Mouse (Mus musculus) limb, embryonic 10.5 days (tissue): ENCODE data around the gene Rictor. TPM values are rescaled to one million over a fixed set of nuclear protein-coding genes. Genes with fewer than 3 reads are reported as not detected.
"Not testable (repeated sequence)": the region's sequence is repeated elsewhere in the genome, so short reads cannot be mapped to it uniquely, and the experiment has no call there.

Experiments used
- DNase-seq: peaks from one replicate; pipeline ENCODE4 v3.0.0-alpha.2; 2017; ENCODE audit warnings: low spot score
- H3K27ac ChIP-seq: fragments of 300-500 bp; sonication (generic); 2 replicates; pipeline ENCODE4 v1.5.1; 2016; ENCODE audit warnings: mild to moderate bottlenecking
- H3K27me3 ChIP-seq: fragments of 300-500 bp; sonication (generic); 2 replicates; pipeline ENCODE4 v1.6.1; 2016; ENCODE audit warnings: low read depth, mild to moderate bottlenecking; ENCODE audit not compliant: poor library complexity, severe bottlenecking
- H3K36me3 ChIP-seq: fragments of 300-500 bp; sonication (generic); 2 replicates; pipeline ENCODE4 v1.6.1; 2016; ENCODE audit warnings: mild to moderate bottlenecking, moderate library complexity
- H3K4me1 ChIP-seq: fragments of 300-500 bp; sonication (generic); 2 replicates; pipeline ENCODE4 v1.6.1; 2016
- H3K4me3 ChIP-seq: fragments of 300-500 bp; sonication (generic); 2 replicates; pipeline ENCODE4 v1.5.1; 2016; ENCODE audit warnings: mild to moderate bottlenecking, moderate library complexity
- H3K9me3 ChIP-seq: fragments of 300-500 bp; sonication (generic); replicated peaks from 2 replicates; pipeline ENCODE4 v1.6.1; 2016; ENCODE audit warnings: mild to moderate bottlenecking
- WGBS: fragments of 180-500 bp; shearing (Covaris S2); methylation state at CpG from one replicate; pipeline ENCODE4 v1.1.7; 2016; 5-methylcytosine and 5-hydroxymethylcytosine counted together
- polyA plus RNA-seq: library from polyadenylated mRNA; unstranded; fragments of >200 nt; fragmentation: Nextera tagmentation; extraction: Ambion mirVana; gene quantifications from 2 replicates; pipeline ENCODE4 v1.2.1, GENCODE M21; 2016

Rictor gene
- polyA plus RNA-seq, 1 experiment from 2014 or later = 37.7 TPM

- not testable (repeated sequence) for H3K27me3 ChIP-seq, H3K9me3 ChIP-seq, DNase-seq, H3K4me3 ChIP-seq, H3K27ac ChIP-seq, H3K4me1 ChIP-seq
- WGBS = 65% methylated on average over 8 of the region's 8 CpGs
- peaks cover 23% of the 10 kb centered on the region for H3K36me3 ChIP-seq
Observed at GRCm38 (mm10) chr15:6746301-6746983, 38.3 kb downstream of the Rictor start.

GRCm38 (mm10) chr15:6747001-6747400 lies 38.8 kb downstream of the Rictor start:
- no peak for DNase-seq
- Histone ChIP-seq H3K9me3 (no peaks in the 10 kb centered on the region), H3K4me1 (no peaks in the 10 kb centered on the region), H3K27ac (no peak overlapping the region), H3K4me3 (no peak overlapping the region), H3K27me3 (no peaks in the 10 kb centered on the region), H3K36me3 (peaks cover 23% of the 10 kb centered on the region)
- 89% methylated on average over 9 of the region's 9 CpGs for whole genome bisulfite sequencing

GRCm38 (mm10) chr15:6754400-6754799 lies 46.2 kb downstream of the Rictor start:
- Histone ChIP-seq H3K9me3 (no peaks in the 10 kb centered on the region), H3K4me3 (no peak overlapping the region), H3K4me1 (no peaks in the 10 kb centered on the region), H3K27ac (no peak overlapping the region), H3K27me3 (no peaks in the 10 kb centered on the region), H3K36me3 (peaks cover 36% of the 10 kb centered on the region)
- 58% methylated on average over 2 of the region's 2 CpGs for WGBS
- DNase-seq = no peak

GRCm38 (mm10) chr15:6772265-6772664 lies 64.1 kb downstream of the Rictor start:
- WGBS = 87% methylated on average over 3 of the region's 3 CpGs
- H3K27ac ChIP-seq = no peak overlapping the region
- no peaks in the 10 kb centered on the region for H3K9me3 ChIP-seq
- no peaks in the 10 kb centered on the region for H3K27me3 ChIP-seq
- H3K4me1 ChIP-seq = no peaks in the 10 kb centered on the region
- DNase-seq = no peak
- H3K4me3 ChIP-seq = no peak overlapping the region
- H3K36me3 ChIP-seq = peaks cover 86% of the 10 kb centered on the region

GRCm38 (mm10) chr15:6786212-6786611 lies 78.0 kb downstream of the Rictor start:
- 95% methylated on average over 10 of the region's 10 CpGs for WGBS
- Histone ChIP-seq H3K27me3 (no peaks in the 10 kb centered on the region), H3K9me3 (no peaks in the 10 kb centered on the region), H3K4me1 (no peaks in the 10 kb centered on the region), H3K36me3 (peaks cover 94% of the 10 kb centered on the region), H3K27ac (no peak overlapping the region), H3K4me3 (no peak overlapping the region)
- no peak for DNase-seq

GRCm38 (mm10) chr15:6787236-6787635 lies 79.1 kb downstream of the Rictor start:
- DNase-seq = no peak
- no peaks in the 10 kb centered on the region for H3K4me1 ChIP-seq
- H3K4me3 ChIP-seq = no peak overlapping the region
- 95% methylated on average over 10 of the region's 10 CpGs for WGBS
- H3K36me3 ChIP-seq = peaks cover 94% of the 10 kb centered on the region
- no peak overlapping the region for H3K27ac ChIP-seq
- H3K27me3 ChIP-seq = no peaks in the 10 kb centered on the region
- no peaks in the 10 kb centered on the region for H3K9me3 ChIP-seq

- WGBS = 95% methylated on average over 7 of the region's 7 CpGs
- Histone ChIP-seq H3K4me1 (no peaks in the 10 kb centered on the region), H3K36me3 (peaks cover 96% of the 10 kb centered on the region), H3K27me3 (no peaks in the 10 kb centered on the region), H3K27ac (no peak overlapping the region), H3K4me3 (no peak overlapping the region), H3K9me3 (no peaks in the 10 kb centered on the region)
- DNase-seq = no peak
Observed at GRCm38 (mm10) chr15:6790011-6790410, 81.8 kb downstream of the Rictor start.

- H3K27me3 ChIP-seq = no peaks in the 10 kb centered on the region
- peaks cover 96% of the 10 kb centered on the region for H3K36me3 ChIP-seq
- H3K9me3 ChIP-seq = no peaks in the 10 kb centered on the region
- H3K27ac ChIP-seq = no peak overlapping the region
- no peak overlapping the region for H3K4me3 ChIP-seq
- H3K4me1 ChIP-seq = no peaks in the 10 kb centered on the region
- DNase-seq = no peak
- WGBS = 92% methylated on average over 11 of the region's 11 CpGs
Observed at GRCm38 (mm10) chr15:6791648-6792047, 83.5 kb downstream of the Rictor start.

GRCm38 (mm10) chr15:6792846-6793245 lies 84.7 kb downstream of the Rictor start:
- H3K36me3 ChIP-seq = peaks cover 97% of the 10 kb centered on the region

GRCm38 (mm10) chr15:6801212-6801611 lies 93.0 kb downstream of the Rictor start:
- H3K4me1 ChIP-seq, H3K9me3 ChIP-seq, H3K27me3 ChIP-seq, DNase-seq, H3K4me3 ChIP-seq, H3K27ac ChIP-seq: not testable (repeated sequence)
- 96% methylated on average over 8 of the region's 8 CpGs for WGBS
- peaks cover 42% of the 10 kb centered on the region for H3K36me3 ChIP-seq

More at GRCm38 (mm10) chr15:6792846-6793245, 84.7 kb downstream of the Rictor start:
- Histone ChIP-seq H3K27me3 (no peaks in the 10 kb centered on the region), H3K9me3 (no peaks in the 10 kb centered on the region), H3K4me1 (no peaks in the 10 kb centered on the region), H3K4me3 (no peak overlapping the region), H3K27ac (no peak overlapping the region)
- 88% methylated on average over 7 of the region's 7 CpGs for WGBS
- no peak for DNase-seq

GRCm38 (mm10) chr15:6815807-6816206 lies 107.6 kb downstream of the Rictor start:
- no peaks in the 10 kb centered on the region for H3K9me3 ChIP-seq
- no peaks in the 10 kb centered on the region for H3K36me3 ChIP-seq
- no peak overlapping the region for H3K4me3 ChIP-seq
- no peaks in the 10 kb centered on the region for H3K4me1 ChIP-seq
- WGBS = 89% methylated on average over 4 of the region's 4 CpGs
- no peak for DNase-seq
- H3K27me3 ChIP-seq = no peaks in the 10 kb centered on the region
- no peak overlapping the region for H3K27ac ChIP-seq

GRCm38 (mm10) chr15:6840199-6840598 lies 132.0 kb downstream of the Rictor start:
- DNase-seq = no peak
- no peaks in the 10 kb centered on the region for H3K9me3 ChIP-seq

GRCm38 (mm10) chr15:6849851-6850250 lies 141.7 kb downstream of the Rictor start:
- Histone ChIP-seq H3K36me3 (no peaks in the 10 kb centered on the region), H3K9me3 (no peaks in the 10 kb centered on the region), H3K4me1 (no peaks in the 10 kb centered on the region), H3K4me3 (no peak overlapping the region), H3K27me3 (no peaks in the 10 kb centered on the region), H3K27ac (no peak overlapping the region)
- 83% methylated on average over 1 of the region's 1 CpGs for WGBS
- DNase-seq = no peak

More at GRCm38 (mm10) chr15:6840199-6840598, 132.0 kb downstream of the Rictor start:
- Histone ChIP-seq H3K4me3 (no peak overlapping the region), H3K36me3 (no peaks in the 10 kb centered on the region), H3K27ac (no peak overlapping the region), H3K27me3 (no peaks in the 10 kb centered on the region), H3K4me1 (no peaks in the 10 kb centered on the region)
- 55% methylated on average over 4 of the region's 4 CpGs for WGBS
